Mouse (Mus musculus) brain, embryonic 14.5 days (tissue): ENCODE results near the gene Stox2. TPM values are rescaled to one million over a fixed set of nuclear protein-coding genes. Genes with fewer than 3 reads are reported as not detected.

Experiments used
- DNase-seq: peaks from one replicate; pipeline ENCODE4 v3.0.0-alpha.2; 2011; ENCODE audit warnings: low read depth
- CTCF ChIP-seq: fragments of 200-500 bp; IDR thresholded peaks from 2 replicates; pipeline ENCODE4 v1.5.1; 2012; ENCODE audit warnings: inconsistent platforms, mild to moderate bottlenecking, moderate library complexity, borderline replicate concordance; ENCODE audit not compliant: insufficient read depth, insufficient read length; ENCODE audit errors: extremely low read depth
- POLR2A ChIP-seq: fragments of 200-500 bp; IDR thresholded peaks from 2 replicates; pipeline ENCODE4 v1.6.1; 2012; ENCODE audit warnings: mild to moderate bottlenecking, inconsistent platforms, borderline replicate concordance; ENCODE audit not compliant: poor library complexity, insufficient read depth, insufficient read length, severe bottlenecking; ENCODE audit errors: extremely low read depth
- polyA plus RNA-seq: library from polyadenylated mRNA; depleted of rRNA; stranded (reverse); fragments of >200 nt; gene quantifications from 2 replicates; pipeline ENCODE4 v1.2.3, GENCODE M21; 2012

Stox2 gene
- polyA plus RNA-seq, 1 experiment: 44.9 TPM

GRCm38 (mm10) chr8:47345085-47345771 lies 100.9 kb downstream of the Stox2 start:
- TF ChIP-seq CTCF (no peak), POLR2A (no peak)

DNA sequence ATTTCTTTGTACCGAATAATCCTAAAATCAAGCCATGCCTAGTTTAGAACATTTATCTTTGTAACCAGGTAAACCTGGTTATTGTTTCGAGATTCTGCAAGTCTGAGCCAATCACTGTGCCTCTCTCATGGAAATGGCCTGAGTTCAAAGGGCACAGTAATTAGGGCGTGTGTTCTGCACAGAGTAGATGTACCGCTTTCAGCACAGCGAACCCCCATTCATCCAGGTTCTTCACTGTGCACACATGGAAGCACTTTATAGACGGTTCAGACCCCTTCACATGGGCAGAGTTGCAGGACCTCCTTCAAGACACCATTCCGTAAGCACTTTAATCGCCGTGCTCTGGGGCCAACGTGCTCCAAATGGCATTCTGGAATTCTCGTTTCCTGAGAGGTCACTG lies 104.7 kb downstream of the Stox2 start:
- no peak for DNase-seq
- no peak for TF ChIP-seq CTCF
- no peak for TF ChIP-seq POLR2A

More at GRCm38 (mm10) chr8:47345085-47345771, 100.9 kb downstream of the Stox2 start:
- DNase-seq: peak; percentile 95

DNA sequence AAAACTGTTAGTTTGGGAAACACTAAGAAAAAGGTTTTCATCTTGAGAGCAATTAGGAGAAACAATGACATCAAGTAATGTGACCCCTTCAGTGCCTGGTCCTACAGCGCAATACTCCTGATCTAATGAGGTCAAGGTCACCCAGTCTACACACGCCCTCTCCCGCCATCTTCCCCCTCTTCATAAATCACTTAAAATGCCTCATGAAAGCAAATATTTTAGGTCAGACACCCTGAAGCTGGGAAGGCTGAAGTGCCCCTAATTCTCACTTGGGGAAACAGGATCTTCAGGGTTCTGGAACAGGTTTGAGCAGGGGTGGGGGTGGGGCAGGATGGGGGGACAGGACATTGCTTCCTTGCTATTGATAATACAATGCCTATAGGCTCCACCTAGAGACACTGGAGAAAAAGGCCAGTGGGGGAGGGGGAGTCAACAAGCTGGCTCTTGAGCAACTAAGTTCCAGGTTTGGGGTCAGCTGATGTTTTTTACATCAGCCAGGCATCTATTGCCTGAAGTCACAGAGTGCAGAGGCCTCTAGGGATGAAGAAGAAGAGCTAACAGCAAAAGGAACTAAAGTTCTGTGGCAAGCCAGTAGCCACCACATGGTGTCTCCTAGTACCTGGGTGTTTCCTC lies 107.4 kb downstream of the Stox2 start:
- DNase-seq: no peak

DNA sequence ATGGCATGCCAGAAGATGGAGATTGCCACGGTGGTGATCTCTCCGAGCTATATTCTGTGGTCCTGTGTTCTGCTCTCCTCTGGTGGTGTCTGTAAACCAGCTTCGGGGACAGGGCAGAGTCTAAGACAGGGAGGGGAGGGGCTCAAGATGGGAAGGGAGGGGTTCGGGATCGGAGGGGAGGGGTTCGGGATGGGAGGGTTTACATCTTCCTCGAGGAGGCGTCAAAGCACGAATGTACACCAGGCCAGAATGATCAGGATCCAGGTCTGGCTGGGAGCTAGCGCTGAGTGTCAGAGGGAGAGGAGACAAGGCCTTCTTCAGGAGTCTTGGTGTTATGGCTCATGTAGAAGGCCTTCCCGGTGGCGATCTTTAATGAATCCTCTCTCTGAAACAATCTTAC lies 109.7 kb downstream of the Stox2 start:
- DNase-seq: no peak
- TF ChIP-seq CTCF: no peak
- TF ChIP-seq POLR2A: no peak

More for the DNA sequence above, 107.4 kb downstream of the Stox2 start:
- TF ChIP-seq CTCF (no peak), POLR2A (no peak)

DNA sequence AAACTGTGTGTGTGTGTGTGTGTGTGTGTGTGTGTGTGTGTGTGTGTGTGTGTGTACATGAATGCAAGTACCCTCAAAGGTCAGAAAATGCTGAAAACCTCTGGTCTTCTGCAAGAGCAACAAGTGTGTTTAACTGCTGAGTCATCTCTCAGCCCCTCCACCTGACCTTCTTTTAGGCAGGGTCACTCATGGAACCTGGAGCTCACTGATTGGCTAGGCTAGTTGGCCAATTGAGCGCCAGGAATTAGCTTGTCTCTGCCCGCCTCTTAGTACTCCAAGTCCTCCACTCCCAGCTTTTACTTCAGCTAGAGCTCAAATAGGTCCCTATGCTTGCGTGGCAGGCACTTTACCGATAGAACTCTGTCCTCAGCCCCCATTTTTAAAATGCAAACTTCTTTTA lies 110.2 kb downstream of the Stox2 start:
- DNase-seq: no peak
- TF ChIP-seq CTCF (no peak), POLR2A (no peak)

- peak; percentile 97 for DNase-seq
- TF ChIP-seq CTCF: no peak
- no peak for TF ChIP-seq POLR2A
Measured at GRCm38 (mm10) chr8:47334223-47334757, 111.9 kb downstream of the Stox2 start.

DNA sequence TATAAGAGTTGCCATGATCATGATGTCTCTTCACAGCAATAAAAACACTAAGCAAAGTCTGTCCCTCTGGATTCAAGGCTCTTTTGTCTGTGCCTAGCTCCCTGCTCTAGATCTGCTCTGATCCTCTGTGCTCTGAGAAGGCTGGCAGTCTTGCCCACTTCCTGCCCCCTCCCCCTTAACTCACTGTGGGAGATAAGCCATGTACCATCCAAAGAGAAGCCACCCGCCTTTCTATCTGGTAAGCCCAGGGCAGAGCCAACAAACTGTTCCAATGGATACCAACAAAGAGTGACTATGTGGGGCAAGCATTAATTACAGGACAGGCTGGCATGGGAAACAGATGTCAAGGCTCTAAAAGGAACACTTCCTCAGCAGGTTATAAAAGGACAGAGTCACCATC lies 113.2 kb downstream of the Stox2 start:
- no peak for TF ChIP-seq POLR2A
- no peak for TF ChIP-seq CTCF
- DNase-seq: no peak

DNA sequence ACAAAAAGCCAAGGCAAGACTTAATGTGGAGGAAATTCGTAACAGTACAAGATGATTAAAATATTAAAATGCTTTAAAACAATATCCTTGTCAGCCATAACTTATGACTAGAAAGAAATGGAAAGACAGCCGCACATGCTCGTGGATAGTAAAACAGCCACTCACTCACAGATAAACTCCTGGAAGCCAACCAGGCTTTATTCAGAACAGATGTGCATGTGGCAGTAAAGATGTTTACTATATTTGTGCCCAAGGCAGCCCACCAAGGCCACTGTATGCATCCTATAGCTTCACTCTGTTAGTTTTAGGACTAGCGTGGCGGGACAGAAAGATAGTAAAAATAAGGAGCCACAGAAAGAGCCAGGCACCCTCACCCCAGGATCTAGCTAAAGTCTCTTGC lies 115.2 kb downstream of the Stox2 start:
- TF ChIP-seq POLR2A: no peak
- no peak for TF ChIP-seq CTCF
- DNase-seq: no peak

- TF ChIP-seq POLR2A: no peak
- TF ChIP-seq CTCF: no peak
- no peak for DNase-seq
Measured at GRCm38 (mm10) chr8:47326348-47326747, 119.8 kb downstream of the Stox2 start.

DNA sequence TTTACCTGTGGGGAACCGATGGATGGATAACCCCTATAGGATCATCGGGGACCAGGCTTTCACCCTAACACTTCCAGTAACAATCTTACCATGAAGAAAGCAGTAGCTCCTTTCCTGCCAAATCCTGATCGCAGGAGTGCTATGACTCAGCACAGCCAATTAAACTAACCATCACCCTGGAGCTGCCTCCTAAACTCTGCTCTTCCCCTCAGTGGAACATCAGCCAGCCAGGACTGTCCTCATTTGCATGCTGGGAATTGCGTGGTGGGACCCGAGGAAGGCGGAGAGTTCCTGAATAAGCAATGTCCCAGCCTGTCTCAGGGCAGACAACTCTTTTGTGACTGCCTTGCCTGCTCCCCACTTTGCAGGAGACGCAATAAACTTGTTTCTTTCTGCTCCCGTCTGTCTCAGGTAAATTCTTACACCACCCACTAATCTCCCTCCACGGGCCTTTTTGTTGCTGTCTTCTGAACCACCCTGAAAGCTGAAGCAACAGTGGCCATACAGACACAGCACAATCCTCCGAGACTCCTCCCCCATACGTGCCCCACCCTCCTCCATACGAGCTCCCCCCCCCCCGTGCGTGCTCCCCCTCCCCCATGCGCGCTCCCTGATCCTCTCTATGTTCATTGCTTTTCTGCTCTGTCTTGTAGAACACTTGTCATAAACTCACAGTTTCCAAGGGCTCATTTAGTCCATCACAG lies 121.9 kb downstream of the Stox2 start:
- DNase-seq: peak; percentile 66
- TF ChIP-seq CTCF (no peak), POLR2A (no peak)

DNA sequence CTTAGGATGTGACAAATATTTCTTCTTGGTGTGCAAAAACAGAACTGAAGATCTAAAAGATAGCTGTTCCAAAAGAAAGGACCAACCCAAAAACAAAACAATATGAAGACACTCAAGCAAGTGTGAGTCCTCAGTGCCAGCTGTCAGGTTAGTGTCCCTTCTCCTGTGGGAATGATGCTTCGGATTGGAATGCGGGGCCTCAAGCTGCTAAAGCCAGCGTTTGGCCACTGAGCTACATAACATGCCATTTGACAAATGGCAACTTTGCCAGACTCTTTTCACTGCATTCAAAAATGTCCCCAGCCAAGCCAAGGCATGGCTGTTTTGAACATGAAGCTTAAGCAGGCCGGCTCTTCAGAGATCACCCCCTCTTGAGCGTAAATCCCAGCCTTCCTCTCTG lies 124.9 kb downstream of the Stox2 start:
- DNase-seq: peak; percentile 26
- TF ChIP-seq POLR2A: no peak
- TF ChIP-seq CTCF: no peak

GRCm38 (mm10) chr8:47320707-47321106 lies 125.5 kb downstream of the Stox2 start:
- DNase-seq: no peak
- TF ChIP-seq CTCF: no peak
- no peak for TF ChIP-seq POLR2A

- DNase-seq: no peak
- no peak for TF ChIP-seq POLR2A
- TF ChIP-seq CTCF: no peak
Measured at GRCm38 (mm10) chr8:47318468-47318867, 127.7 kb downstream of the Stox2 start.
